Mouse (Mus musculus) heart, embryonic 13.5 days (tissue): ENCODE measurements at regions not wholly inside any gene's neighbourhood (a gene's known extent, or its start where the extent isn't known, plus 50 kb on each side); places are given as distances from the start of the nearest gene placed in this dataset.
A peak's percentile ranks its signal among the peaks of the same experiment; 100 is the strongest.

ENCODE experiments used
- ATAC-seq: fragments of 200-750 bp; cut with Nextera tagmentation; 2 replicates; pipeline ENCODE4 v1.8.0; 2017; ENCODE audit warnings: moderate TSS enrichment; ENCODE audit not compliant: insufficient number of reproducible peaks, low FRiP score, low TSS enrichment; ENCODE audit errors: extremely low read depth
- H3K27ac ChIP-seq: fragments of 300-500 bp; sonication (generic); replicated peaks from 2 replicates; pipeline ENCODE4 v1.5.1; 2015; ENCODE audit warnings: moderate library complexity, mild to moderate bottlenecking, inconsistent platforms
- H3K27me3 ChIP-seq: fragments of 300-500 bp; sonication (generic); replicated peaks from 2 replicates; pipeline ENCODE4 v1.6.1; 2015; ENCODE audit warnings: mild to moderate bottlenecking, inconsistent platforms
- H3K36me3 ChIP-seq: fragments of 300-500 bp; sonication (generic); 2 replicates; pipeline ENCODE4 v1.6.1; 2015; ENCODE audit warnings: mild to moderate bottlenecking, inconsistent platforms
- H3K4me1 ChIP-seq: fragments of 300-500 bp; sonication (generic); 2 replicates; pipeline ENCODE4 v1.6.1; 2015; ENCODE audit warnings: inconsistent platforms
- H3K4me2 ChIP-seq: fragments of 300-500 bp; sonication (generic); 2 replicates; pipeline ENCODE4 v1.6.1; 2015; ENCODE audit warnings: inconsistent platforms, mild to moderate bottlenecking, moderate library complexity
- H3K4me3 ChIP-seq: fragments of 300-500 bp; sonication (generic); 2 replicates; pipeline ENCODE4 v1.5.1; 2015; ENCODE audit warnings: moderate library complexity, mild to moderate bottlenecking, inconsistent platforms
- H3K9ac ChIP-seq: fragments of 300-500 bp; sonication (generic); 2 replicates; pipeline ENCODE4 v1.6.1; 2015; ENCODE audit warnings: inconsistent platforms, mild to moderate bottlenecking, moderate library complexity
- H3K9me3 ChIP-seq: fragments of 300-500 bp; sonication (generic); 2 replicates; pipeline ENCODE4 v1.6.1; 2016; ENCODE audit warnings: inconsistent platforms
- WGBS: fragments of 180-500 bp; shearing (Covaris S2); methylation state at CpG from one replicate; pipeline ENCODE4 v1.1.7; 2015; ENCODE audit warnings: mixed read lengths; 5-methylcytosine and 5-hydroxymethylcytosine counted together

GRCm38 (mm10) chr2:133326290-133327050 lies 225.5 kb upstream of the Bmp2 start:
- Histone ChIP-seq H3K9ac (no peak overlapping the region), H3K27ac (peak overlapping the region; percentile 5; the same call in 1 of the 2 replicates), H3K27me3 (no peaks in the 10 kb centered on the region), H3K9me3 (no peaks in the 10 kb centered on the region), H3K4me2 (no peak overlapping the region), H3K4me3 (no peak overlapping the region), H3K4me1 (peaks cover 32% of the 10 kb centered on the region), H3K36me3 (no peaks in the 10 kb centered on the region)
- no peak for ATAC-seq
- WGBS, result 55% methylated on average over 6 of the region's 6 CpGs

DNA sequence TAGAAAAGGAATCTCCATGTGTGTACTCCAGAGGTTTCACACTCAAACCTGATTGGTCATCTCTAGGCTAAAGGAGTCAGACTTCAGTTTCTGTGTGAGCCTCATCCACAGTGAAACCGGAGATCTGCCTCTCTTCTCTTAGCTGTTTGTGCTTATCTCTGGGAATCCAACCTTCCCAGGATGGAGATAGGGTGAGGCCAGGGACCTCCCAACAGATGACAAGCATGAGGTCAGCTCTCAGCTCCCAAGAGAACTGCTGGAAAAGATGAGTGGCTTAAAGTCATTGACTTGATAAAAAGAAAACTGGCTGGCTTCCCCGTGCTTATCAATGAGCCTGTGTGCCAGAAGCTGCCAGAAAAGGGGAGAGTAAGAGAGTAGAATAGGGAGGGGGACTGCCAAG lies 224.3 kb upstream of the Bmp2 start:
- no peak for ATAC-seq
- Histone ChIP-seq H3K27ac (0 out of 2 replicates have a peak overlapping the region, but pooled peaks have one; percentile 25), H3K4me3 (no peak overlapping the region), H3K27me3 (no peaks in the 10 kb centered on the region), H3K4me1 (peaks cover 32% of the 10 kb centered on the region), H3K9me3 (no peaks in the 10 kb centered on the region), H3K9ac (no peak overlapping the region), H3K36me3 (no peaks in the 10 kb centered on the region), H3K4me2 (no peak overlapping the region)
- 2% methylated on average over 2 of the region's 2 CpGs for WGBS

DNA sequence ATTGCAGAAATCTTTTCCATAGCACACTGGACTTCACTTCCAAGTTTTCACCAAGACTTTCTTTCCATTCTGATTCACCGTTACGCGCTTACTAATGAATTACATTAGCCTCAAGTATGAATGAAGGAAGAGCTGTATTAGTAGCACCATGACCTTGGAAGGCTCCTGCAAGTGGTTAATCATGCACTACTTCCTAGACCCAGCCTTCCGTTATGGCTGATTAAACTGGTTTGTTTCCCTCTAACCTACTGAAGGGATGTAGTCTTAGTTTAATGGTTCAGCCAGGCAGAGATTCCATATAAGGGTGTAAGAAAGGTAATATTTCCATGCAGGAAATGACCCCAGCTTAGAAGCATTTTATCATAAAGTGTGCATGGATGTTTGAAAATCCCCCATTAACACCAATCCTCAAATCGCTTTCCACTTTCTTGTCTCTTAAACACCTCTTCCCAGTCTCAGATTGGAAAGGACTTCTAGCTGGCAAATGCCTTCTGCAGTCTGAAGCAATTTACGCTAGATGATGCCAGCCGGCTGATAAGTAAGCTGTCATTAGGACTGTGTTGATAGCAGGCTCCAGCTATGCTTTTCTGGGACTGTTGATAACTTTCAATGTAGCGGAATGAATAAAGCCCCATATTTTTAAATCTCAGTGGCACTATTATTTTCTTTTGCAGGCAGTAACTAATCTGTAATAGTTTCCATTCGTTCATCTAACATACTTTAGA lies 215.6 kb upstream of the Bmp2 start:
- no peak overlapping the region for H3K4me3 ChIP-seq
- peaks cover 16% of the 10 kb centered on the region for H3K4me1 ChIP-seq
- no peaks in the 10 kb centered on the region for H3K36me3 ChIP-seq
- no peak overlapping the region for H3K9ac ChIP-seq
- WGBS, result 46% methylated on average over 9 of the region's 9 CpGs
- no peaks in the 10 kb centered on the region for H3K27me3 ChIP-seq
- H3K9me3 ChIP-seq, result no peaks in the 10 kb centered on the region
- H3K27ac ChIP-seq, result peak overlapping the region; percentile 37
- ATAC-seq, result peak; percentile 51; the same call in 1 of the 2 replicates
- no peak overlapping the region for H3K4me2 ChIP-seq

GRCm38 (mm10) chr2:133338150-133338549 lies 213.8 kb upstream of the Bmp2 start:
- WGBS, result 78% methylated on average over 3 of the region's 3 CpGs
- H3K27me3 ChIP-seq, result no peaks in the 10 kb centered on the region
- no peaks in the 10 kb centered on the region for H3K36me3 ChIP-seq
- H3K27ac ChIP-seq, result no peak overlapping the region
- no peaks in the 10 kb centered on the region for H3K9me3 ChIP-seq
- H3K4me3 ChIP-seq, result no peak overlapping the region
- H3K4me2 ChIP-seq, result no peak overlapping the region
- no peak overlapping the region for H3K9ac ChIP-seq
- ATAC-seq, result no peak
- peaks cover 16% of the 10 kb centered on the region for H3K4me1 ChIP-seq

GRCm38 (mm10) chr2:133341352-133341751 lies 210.6 kb upstream of the Bmp2 start:
- Histone ChIP-seq H3K36me3 (no peaks in the 10 kb centered on the region), H3K27me3 (no peaks in the 10 kb centered on the region), H3K9me3 (no peaks in the 10 kb centered on the region), H3K27ac (no peak overlapping the region), H3K4me2 (no peak overlapping the region), H3K4me1 (peaks cover 17% of the 10 kb centered on the region), H3K9ac (no peak overlapping the region), H3K4me3 (no peak overlapping the region)
- 74% methylated on average over 4 of the region's 4 CpGs for WGBS
- ATAC-seq, result no peak

DNA sequence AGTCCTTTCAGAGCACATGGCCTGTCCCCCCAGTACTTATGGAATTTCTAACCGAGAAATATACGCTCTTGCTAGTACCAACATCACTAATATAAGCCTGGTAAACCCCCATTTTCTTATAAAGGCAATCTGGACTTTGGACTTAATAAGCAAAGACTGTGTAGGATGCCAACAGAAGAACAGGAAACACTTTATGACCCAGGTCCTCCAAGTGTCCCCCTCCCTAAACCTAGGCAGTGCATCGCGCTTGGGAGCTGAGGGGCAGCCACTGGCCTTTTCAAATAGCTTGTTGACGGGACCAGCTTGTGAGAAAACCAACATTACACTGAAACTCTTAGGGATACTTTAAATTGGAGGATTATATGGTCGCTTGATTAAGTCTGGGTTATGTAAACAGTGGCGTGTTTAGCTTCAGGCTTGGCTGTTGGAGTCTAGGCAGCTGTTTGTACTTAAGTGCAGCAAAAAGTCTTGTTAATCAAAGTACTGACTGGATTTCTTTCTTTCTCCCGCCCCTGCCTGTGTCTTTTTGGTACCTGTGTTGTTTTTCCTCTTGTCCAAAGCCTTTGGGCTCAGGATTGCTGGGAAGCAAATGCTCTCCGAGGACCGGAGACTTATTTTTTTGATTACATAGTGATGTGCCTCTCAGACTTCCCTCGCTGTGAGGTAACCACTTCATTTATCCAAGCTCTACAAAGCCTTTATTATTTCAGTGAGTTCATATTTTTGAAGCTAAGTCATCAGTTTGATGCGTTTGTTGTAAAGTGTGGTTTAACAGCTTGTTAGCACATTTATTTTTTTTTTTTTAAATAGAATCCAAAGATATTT lies 205.8 kb upstream of the Bmp2 start:
- Histone ChIP-seq H3K27me3 (no peaks in the 10 kb centered on the region), H3K4me1 (peaks cover 23% of the 10 kb centered on the region), H3K4me3 (no peak overlapping the region), H3K9ac (no peak overlapping the region), H3K9me3 (no peaks in the 10 kb centered on the region), H3K27ac (peak overlapping the region; percentile 51), H3K36me3 (no peaks in the 10 kb centered on the region), H3K4me2 (peak overlapping the region; percentile 21; the same call in 1 of the 2 replicates)
- no peak for ATAC-seq
- 56% methylated on average over 12 of the region's 12 CpGs for WGBS

GRCm38 (mm10) chr2:133346789-133347424 lies 205.1 kb upstream of the Bmp2 start:
- no peak overlapping the region for H3K4me2 ChIP-seq
- peak overlapping the region; percentile 51 for H3K27ac ChIP-seq
- 30% methylated on average over 4 of the region's 4 CpGs for WGBS
- no peak overlapping the region for H3K4me3 ChIP-seq
- H3K36me3 ChIP-seq, result no peaks in the 10 kb centered on the region
- H3K4me1 ChIP-seq, result peaks cover 23% of the 10 kb centered on the region
- no peaks in the 10 kb centered on the region for H3K9me3 ChIP-seq
- no peaks in the 10 kb centered on the region for H3K27me3 ChIP-seq
- no peak overlapping the region for H3K9ac ChIP-seq
- no peak for ATAC-seq

- ATAC-seq, result no peak
- 46% methylated on average over 3 of the region's 3 CpGs for WGBS
Measured at GRCm38 (mm10) chr2:133351306-133351705, 200.7 kb upstream of the Bmp2 start.

DNA sequence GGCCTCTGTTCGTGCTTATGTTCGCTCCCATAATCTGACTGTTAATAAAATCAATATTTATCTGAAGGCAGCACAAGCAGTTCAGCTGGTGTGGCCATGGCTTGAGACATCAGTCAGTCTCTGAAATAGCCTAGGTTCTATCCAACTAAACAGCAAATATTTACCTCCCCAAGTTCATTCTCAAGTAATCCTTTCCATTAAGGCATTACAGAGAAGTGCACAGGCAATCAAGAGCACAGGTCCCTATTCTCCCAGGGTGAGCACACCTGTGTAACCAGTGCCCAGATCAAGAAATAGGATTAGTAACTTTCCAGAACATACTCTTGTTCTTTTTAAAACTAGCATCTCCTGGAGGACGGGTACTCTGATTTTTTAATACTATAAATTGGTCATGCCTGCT lies 199.2 kb upstream of the Bmp2 start:
- 77% methylated on average over 3 of the region's 3 CpGs for WGBS
- ATAC-seq, result no peak
- Histone ChIP-seq H3K9me3 (no peaks in the 10 kb centered on the region), H3K27ac (no peak overlapping the region), H3K4me3 (no peak overlapping the region), H3K4me1 (0 out of 2 replicates have a peak, but pooled peaks cover 4% of the 10 kb centered on the region), H3K36me3 (no peaks in the 10 kb centered on the region), H3K4me2 (no peak overlapping the region), H3K27me3 (no peaks in the 10 kb centered on the region), H3K9ac (no peak overlapping the region)

More at GRCm38 (mm10) chr2:133351306-133351705, 200.7 kb upstream of the Bmp2 start:
- Histone ChIP-seq H3K36me3 (no peaks in the 10 kb centered on the region), H3K27ac (no peak overlapping the region), H3K9ac (no peak overlapping the region), H3K4me2 (no peak overlapping the region), H3K9me3 (no peaks in the 10 kb centered on the region), H3K27me3 (no peaks in the 10 kb centered on the region), H3K4me3 (no peak overlapping the region), H3K4me1 (peaks cover 14% of the 10 kb centered on the region)

GRCm38 (mm10) chr2:133362693-133363443 lies 189.1 kb upstream of the Bmp2 start:
- Histone ChIP-seq H3K36me3 (no peaks in the 10 kb centered on the region), H3K4me2 (no peak overlapping the region), H3K27me3 (no peaks in the 10 kb centered on the region), H3K4me3 (no peak overlapping the region), H3K4me1 (peaks cover 18% of the 10 kb centered on the region), H3K27ac (no peak overlapping the region), H3K9ac (no peak overlapping the region), H3K9me3 (no peaks in the 10 kb centered on the region)
- 75% methylated on average over 4 of the region's 4 CpGs for WGBS
- ATAC-seq, result no peak
